Mouse (Mus musculus): Measurements from ENCODE around the gene Ndufaf2.

Gene Ndufaf2

DNA sequence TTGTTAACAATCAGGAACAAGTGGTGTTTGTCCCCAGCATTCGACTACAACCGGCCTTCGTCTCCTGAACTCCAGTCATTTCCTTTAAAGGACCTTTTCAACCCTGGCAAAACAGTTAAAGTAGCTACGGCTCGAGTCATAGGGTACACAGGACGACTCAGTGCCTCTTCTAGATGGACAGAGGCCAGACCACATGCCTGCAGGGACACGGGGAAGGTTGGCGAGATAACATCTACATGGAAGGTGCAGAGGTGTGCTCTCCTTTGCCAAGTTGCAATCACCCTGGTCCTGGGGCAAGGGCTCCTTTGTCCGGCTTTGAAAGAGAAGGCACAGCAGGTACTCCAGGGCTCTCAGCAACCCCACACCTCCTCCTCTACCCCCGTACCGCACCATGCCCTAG is 195.0 kb downstream of the Ndufaf2 start:
- no peak for DNase-seq (ENCODE audit: low read depth, low spot score)

DNA sequence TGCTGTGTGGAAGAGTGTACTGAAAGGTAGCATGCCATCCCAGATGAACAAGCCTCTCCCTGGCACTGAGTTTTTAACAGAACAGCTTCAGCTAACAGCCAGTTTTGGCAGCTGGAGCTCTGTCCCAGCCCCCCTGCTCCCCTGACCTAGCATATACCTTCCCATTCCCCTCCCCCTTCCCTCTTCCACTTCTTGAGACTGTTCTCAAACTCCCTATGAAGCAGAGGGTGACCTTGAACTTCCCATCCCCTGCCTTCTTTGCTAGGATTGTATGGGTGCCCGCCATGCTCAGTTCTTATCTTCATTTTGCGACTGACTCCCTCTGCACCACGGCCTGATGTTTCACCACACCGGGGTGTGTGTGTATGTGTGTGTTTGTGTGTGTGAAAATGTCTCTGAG is 195.7 kb downstream of the Ndufaf2 start:
- DNase-seq (ENCODE audit: low read depth, low spot score) = no peak

DNA sequence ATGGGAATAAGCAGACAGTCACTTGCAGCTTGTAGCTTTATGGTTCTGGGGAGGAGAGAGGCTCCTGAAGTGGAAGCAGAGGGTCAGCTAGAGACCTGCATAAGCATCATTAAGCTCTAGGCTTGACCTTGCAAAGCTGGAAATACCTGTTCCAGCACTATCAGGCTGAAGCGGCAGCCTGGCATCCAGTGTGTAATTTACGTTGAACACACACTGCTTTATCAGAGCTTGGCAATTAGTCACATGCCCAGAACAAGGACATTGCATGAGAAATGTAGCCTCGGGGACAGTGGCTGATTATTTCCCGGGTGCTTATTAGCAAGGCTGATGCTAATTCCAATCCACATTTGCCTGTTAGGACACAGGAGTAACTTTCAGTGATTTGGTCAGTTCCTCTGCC is 196.5 kb downstream of the Ndufaf2 start:
- DNase-seq (ENCODE audit: low read depth, low spot score) = no peak

DNA sequence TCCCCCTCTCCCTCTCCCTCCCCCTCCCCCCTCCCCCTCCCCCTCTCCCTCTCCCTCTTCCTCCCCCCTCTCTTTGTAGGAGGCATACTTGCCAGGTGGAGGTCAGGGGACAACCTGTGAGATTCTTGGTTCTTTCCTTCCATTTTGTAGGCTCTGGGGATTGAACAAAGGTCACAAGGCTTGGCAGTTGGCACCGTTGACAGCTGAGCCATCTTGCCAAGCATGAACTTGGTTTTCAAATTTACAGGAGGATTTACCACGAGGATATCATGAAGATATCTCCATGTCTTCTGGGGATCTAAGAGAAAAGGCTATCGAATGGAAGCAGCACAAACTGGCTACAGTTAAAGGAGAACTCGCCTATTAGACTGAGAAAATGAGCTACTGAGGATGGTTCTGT is 196.9 kb downstream of the Ndufaf2 start:
- DNase-seq (ENCODE audit: low read depth, low spot score) = no peak

DNA sequence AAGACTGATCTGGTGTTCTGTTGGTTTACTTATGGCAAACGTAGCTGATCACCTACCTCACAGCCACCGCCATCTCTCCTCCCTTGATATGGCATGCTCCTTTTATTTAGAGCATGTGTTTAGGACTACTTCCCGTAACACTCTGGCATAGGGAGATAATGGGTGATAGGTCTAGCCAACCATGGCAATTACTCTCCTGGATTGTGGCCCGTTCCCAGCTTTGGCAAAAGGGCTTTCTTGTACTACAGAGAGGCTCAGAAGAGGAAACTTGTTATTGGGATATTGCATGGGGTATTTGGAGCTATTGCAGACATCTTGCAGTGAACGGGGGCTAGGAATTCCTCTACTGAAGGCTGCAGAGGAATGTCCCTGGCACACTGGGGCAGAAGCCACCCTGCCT is 197.9 kb downstream of the Ndufaf2 start:
- no peak for DNase-seq (ENCODE audit: low read depth, low spot score)

DNA sequence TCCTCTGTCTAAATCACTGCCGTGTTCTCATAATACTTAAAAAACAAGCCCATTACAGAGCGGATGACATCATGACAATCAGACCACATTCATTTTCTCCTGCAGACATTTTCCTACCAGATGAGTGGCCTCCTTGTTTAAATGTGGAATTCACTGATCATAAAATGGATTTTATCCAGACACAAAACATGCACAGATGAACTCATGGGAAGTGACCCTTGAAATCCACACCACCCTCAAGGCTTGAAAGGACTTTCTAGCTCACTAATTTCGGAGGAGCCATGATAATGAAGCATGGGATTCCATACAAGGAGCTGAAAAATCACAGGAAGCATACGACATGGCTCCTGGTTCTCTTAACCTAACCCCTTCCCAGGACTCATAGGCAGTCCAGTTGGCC is 198.5 kb downstream of the Ndufaf2 start:
- no peak for DNase-seq (ENCODE audit: low read depth, low spot score)

DNA sequence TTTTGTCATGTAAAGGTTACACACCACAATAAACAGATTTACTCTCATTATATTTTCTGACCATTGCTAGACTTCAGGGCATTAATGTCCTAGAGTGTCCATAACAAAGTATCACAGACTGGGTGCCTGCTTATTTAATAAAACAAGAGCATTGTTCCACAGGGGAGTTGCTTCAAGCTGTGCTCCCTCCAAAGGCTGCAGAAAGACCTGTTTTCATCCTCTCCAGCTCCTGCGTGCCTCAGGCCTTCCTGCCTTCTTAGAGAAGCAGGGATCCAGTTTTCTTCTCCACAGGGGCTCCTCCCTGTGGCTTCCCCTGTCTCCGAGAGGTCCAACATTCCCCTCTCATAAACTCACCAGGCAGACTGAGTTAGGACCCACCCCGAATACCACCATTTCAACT is 202.2 kb downstream of the Ndufaf2 start:
- no peak for DNase-seq (ENCODE audit: low read depth, low spot score)

DNA sequence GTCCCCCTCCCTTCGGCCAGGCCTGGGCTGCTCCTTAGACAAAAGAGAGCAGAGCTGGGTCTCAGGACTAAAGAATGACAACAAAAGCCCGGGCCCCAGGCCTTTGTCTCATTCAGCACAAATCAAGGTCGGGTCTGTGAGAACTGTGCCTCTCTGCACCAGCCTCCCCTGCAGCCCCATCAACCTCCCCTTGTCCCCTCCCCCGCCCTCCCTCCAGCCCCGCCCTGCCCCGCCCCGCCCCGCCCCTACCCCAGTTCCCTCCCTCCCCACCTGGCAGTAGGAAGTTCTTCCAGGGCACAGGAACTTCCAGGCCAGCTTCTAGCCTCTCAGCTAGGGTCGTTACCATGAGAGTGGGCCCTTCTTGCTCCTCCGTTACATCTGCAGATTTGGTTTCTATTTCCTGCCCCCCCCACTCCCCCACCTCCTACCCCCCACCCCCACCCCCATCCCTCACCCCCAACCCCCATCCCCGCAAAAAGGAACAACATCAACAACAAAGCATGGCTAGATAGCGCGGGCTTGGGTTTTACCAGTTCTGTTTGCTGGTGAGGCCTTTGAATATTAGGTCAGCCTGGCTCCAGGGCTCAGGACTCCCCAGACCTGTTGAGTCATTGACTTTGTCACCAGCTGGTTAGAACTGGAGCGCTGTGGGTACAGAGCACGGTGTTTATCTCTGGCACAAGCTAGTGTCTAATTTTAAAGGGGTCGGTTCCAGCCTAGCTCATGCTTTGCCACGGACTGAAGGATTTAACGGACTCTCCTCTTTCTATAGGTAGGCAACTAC is 202.9 kb downstream of the Ndufaf2 start:
- DNase-seq (ENCODE audit: low read depth, low spot score) = peak; percentile 82

DNA sequence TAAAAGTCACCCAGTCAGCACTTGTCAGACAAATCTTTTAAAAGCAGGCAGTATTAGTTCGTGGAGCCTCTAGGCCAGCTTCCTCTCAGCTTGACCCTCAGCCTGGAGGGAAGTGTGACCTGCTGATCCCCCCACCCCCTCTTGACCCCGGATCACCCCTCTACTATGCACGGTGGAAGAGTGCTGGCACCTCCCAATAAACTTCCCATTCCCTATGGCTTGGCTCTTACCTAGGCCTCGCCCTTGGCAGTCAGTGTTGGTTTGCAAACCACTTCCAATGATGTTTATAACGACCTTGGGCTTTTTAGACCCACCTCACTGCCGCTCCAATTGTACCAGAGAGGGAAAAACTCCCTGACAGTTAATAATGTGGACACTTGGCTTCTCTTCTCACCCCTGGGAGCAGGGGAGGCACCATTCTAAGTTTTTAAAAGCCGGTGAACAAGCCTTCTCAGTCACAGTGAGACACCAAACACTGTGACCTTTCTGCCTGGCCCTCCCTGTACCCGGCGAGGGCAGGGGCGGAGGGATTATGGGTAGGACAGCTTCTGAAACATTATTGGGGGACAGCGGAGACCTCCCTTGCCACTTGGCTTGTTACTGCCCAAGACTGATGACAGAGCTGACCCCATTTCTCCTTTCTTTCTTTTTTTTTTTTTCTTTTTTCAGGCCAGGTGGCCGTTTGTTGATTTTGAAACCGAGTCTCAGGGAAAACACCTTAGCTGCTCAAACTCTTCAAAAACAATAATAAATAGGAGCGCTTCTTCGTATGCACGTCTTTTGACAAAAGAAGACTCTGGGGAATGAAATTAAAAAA is 203.8 kb downstream of the Ndufaf2 start:
- DNase-seq (ENCODE audit: low read depth, low spot score) = no peak

DNA sequence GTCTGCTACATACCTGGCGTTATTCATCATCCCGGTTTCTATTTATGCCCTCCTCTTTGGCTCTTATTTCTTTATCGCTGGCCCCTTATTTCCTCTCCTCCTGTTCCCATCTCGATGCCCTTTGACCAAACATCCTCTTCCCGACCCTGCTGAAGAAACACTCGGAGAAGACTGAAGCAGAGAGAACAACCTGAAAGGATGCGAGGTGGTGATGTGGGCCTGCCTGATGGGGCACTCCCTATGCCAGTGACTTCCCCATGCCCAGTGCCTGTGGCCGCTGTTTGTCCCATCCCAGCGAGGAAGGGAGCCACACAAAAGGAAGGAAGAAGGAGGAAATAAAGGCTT is 204.4 kb downstream of the Ndufaf2 start:
- DNase-seq (ENCODE audit: low read depth, low spot score) = no peak
